27 mouse cellular contexts compared by ENCODE assay signal in genomic region chr6:36922006-36922405, GRCm38 (mm10).
"Had no signal": no experiment of that assay in that cellular context is flagged by ENCODE, and none has a peak within 500 bp of the region (broad histone marks: within the 10 kb centered on the region; RNA-seq: fewer than 3 reads in every experiment).

No protein-coding gene starts in this region.

- H3K4me1 ChIP-seq: embryonic facial prominence, embryonic 10.5 days; embryonic facial prominence, embryonic 12.5 days; forebrain, embryonic 10.5 days; forebrain, embryonic 12.5 days had no signal

- ATAC-seq: forebrain, embryonic 13.5 days; forebrain, embryonic 14.5 days; forebrain, embryonic 15.5 days; forebrain, embryonic 16.5 days; forebrain, postnatal 0 days had no signal

- H3K27ac ChIP-seq: embryonic facial prominence, embryonic 10.5 days; embryonic facial prominence, embryonic 12.5 days; embryonic facial prominence, embryonic 15.5 days; forebrain, embryonic 10.5 days; forebrain, embryonic 12.5 days; forebrain, embryonic 13.5 days; forebrain, embryonic 15.5 days; gastrocnemius, adult 2 months had no signal

- H3K4me2 ChIP-seq: embryonic facial prominence, embryonic 12.5 days; embryonic facial prominence, embryonic 13.5 days; embryonic facial prominence, embryonic 15.5 days; forebrain, embryonic 12.5 days; forebrain, embryonic 13.5 days; forebrain, embryonic 15.5 days had no signal

- H3K27me3 ChIP-seq: embryonic facial prominence, embryonic 12.5 days; embryonic facial prominence, embryonic 13.5 days; embryonic facial prominence, embryonic 15.5 days; forebrain, embryonic 12.5 days; forebrain, embryonic 13.5 days; forebrain, embryonic 15.5 days had no signal

- DNase-seq: cerebellum, adult 2 months; cerebellum, adult 8-10 months; cerebellum, adult 9-10 months; cerebellum, adult 9-11 months; cerebellum, postnatal 10 days; cerebellum, postnatal 14 days; cerebellum, postnatal 25 days; cerebellum, postnatal 36 days; embryo, embryonic 11 days; forebrain, postnatal 0 days; gastrocnemius, adult 2 months; gastrocnemius, postnatal 10 days; gastrocnemius, postnatal 14 days; gastrocnemius, postnatal 25 days; gastrocnemius, postnatal 36 days; heart, adult 18-20 months had no signal

- H3K4me3 ChIP-seq: embryonic facial prominence, embryonic 10.5 days; embryonic facial prominence, embryonic 12.5 days; embryonic facial prominence, embryonic 13.5 days; embryonic facial prominence, embryonic 15.5 days; erythroblast, embryonic 14.5 days; forebrain, embryonic 10.5 days; forebrain, embryonic 12.5 days; forebrain, embryonic 13.5 days; forebrain, embryonic 15.5 days; gastrocnemius, adult 2 months had no signal

- H3K36me3 ChIP-seq: embryonic facial prominence, embryonic 10.5 days; embryonic facial prominence, embryonic 12.5 days; embryonic facial prominence, embryonic 13.5 days; embryonic facial prominence, embryonic 15.5 days; forebrain, embryonic 10.5 days; forebrain, embryonic 12.5 days had no signal

- H3K9me3 ChIP-seq: embryonic facial prominence, embryonic 10.5 days; embryonic facial prominence, embryonic 15.5 days; forebrain, embryonic 10.5 days had no signal

- H3K9ac ChIP-seq: embryonic facial prominence, embryonic 12.5 days; embryonic facial prominence, embryonic 13.5 days; embryonic facial prominence, embryonic 15.5 days; forebrain, embryonic 12.5 days; forebrain, embryonic 13.5 days; forebrain, embryonic 15.5 days; forebrain, postnatal 0 days had no signal
